Mouse (Mus musculus) urinary bladder, postnatal 14 days (tissue): ENCODE measurements at regions not wholly inside any gene's neighbourhood (a gene's known extent, or its start where the extent isn't known, plus 50 kb on each side); places are given as distances from the start of the nearest gene placed in this dataset.

ENCODE experiments used
- DNase-seq: peaks from one replicate; pipeline ENCODE4 v3.0.0; 2021; ENCODE audit warnings: low spot score

DNA sequence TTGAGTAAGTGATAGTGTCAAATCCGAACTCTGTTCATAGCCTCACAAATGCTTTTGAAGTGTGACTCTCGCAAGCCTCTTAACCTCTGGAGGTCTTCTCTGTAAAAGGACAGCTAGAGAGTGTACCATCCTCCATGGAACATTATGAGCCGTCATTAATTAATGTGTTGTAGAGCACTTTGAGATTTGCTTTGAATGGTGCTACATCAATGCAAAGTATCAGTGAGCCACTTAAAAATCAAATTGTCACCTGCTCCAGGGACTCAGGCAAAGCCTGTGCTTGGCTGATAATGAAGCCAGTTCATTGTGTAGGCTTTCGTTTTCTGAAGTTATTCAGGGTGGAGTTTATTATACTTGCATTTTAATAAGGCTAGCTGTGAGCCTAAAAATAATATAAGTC, 801.8 kb upstream of the B3galt2 start:
- DNase-seq, result no peak

DNA sequence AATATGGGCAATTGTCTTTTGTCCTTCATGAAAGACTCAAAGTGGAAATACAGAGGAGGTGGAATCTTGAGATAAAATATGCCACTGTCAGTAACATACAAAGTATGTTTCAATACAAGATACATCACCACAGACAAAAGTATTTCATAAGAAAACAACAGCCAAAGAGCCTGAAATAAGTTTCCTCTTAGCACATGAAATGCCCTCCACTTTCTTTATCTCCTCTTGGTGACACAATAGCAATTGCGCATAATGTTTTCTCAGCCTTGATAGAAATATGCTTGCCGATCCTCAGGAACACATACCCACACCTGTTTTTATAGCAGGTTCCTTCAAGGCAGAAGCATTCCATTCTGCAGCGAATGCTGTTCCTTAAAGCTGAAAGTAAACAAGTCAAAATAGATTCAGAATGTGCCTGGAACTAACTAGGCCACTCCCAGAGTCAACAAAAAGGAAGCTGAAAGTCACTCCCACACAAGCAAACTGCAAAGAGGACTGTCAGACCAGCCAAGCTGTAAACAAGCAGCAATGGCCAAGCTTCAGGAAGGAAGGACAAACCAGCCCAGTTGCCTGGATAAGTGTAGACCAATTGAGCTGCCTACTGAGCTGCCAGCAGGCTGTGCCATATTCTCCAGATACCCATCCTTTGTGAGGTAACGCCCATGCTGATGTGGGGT, 773.3 kb upstream of the B3galt2 start:
- peak; percentile 8 for DNase-seq

DNA sequence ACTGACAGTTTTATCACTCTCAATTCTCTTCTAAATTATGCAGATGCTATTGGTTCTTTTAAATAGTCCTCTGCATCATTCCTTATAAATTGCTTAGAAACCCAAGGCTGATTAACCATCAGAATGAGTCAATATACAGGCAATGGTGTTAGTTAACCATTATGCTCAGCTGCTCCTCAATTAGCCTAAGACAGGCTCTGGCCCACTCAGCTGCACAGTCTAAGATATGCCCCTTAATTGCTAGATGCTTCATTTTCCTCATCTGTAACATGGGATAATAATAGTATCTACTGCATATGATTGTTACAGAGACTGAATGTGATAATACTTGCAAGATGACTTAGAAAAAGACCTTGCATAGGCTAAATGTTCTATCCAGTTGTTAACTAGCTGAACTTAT, 748.6 kb upstream of the B3galt2 start:
- DNase-seq, result no peak

DNA sequence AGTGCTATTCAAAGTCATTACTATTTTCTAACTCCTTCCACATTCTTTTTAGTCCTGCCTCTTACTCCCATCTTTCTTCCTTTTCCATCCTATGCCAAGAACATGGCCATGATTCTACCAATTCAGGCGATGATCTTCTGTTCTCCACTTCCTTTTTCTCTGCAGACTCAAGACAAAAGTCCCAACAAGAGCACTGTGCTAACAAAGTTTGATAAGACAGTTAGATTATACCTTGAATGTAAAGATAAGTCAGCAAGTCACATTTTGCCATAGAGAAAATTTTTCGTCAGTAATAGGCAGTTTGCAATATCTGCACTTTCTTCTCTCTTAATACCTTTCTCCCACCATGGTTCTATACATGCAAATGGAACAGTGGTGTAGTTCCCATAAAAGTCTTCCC, 747.3 kb upstream of the B3galt2 start:
- no peak for DNase-seq

DNA sequence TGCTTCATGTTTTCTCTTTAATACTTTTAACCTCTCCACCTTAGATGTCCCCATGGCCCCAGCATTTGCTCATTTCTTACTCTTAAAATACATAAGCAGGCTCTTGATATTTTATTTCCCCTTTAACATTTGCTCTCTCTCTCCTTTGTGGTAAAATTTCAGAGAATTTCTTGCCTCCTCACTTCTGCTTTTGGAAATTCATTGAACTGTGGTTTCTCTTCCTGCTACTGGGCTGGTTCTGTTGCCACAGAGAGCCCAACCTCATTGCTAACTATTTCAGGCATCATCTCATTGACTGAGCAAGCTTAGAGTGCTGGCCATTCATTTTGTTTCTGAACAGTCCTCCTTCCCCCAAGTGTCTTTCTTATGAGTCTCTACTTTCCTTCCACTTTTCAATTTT, 746.3 kb upstream of the B3galt2 start:
- DNase-seq, result no peak

- DNase-seq, result no peak
Measured at GRCm38 (mm10) chr1:142895081-142895480, 745.4 kb upstream of the B3galt2 start.

- no peak for DNase-seq
Measured at GRCm38 (mm10) chr1:142909907-142910306, 730.6 kb upstream of the B3galt2 start.

DNA sequence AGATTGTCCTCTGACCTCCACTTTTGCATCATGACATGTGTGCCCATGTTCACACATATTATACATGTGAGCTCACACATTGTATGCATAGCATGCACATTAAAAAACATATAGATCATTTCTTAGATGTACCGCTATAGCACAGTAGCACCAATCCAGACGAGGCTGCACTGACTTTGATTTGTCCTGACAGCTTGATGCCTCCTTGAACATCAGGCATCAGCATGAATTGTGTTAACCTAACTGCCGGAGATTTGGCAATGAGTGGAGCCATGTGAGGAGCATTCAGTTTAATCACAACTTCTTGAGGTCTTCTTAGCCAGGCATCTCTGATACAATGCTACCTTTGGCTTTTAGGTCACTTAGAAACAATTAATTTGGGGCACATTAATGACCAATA, 683.8 kb upstream of the B3galt2 start:
- DNase-seq, result no peak

GRCm38 (mm10) chr1:142971475-142971874, 669.0 kb upstream of the B3galt2 start:
- DNase-seq, result no peak

- DNase-seq, result no peak
Measured at GRCm38 (mm10) chr1:142973387-142973786, 667.1 kb upstream of the B3galt2 start.

DNA sequence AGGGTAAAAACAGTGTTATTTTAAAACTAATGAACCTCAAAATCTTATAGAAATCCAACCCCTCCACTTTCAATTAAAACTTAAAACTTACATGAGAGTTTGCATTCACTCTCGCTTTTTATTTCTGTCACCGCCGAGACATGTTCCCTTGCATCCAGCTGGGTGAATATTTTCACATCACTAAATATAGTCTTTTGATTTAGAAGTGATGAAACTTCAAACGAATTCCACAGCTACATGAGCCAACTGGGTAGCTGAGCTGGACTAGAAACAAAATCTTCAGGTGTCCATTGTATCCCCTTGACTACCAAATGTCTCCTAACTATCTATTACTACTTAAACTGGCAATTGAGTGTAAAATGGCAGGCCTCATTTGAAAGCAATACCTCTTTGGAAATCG, 657.5 kb upstream of the B3galt2 start:
- no peak for DNase-seq

- DNase-seq, result no peak
Measured at GRCm38 (mm10) chr1:142983641-142984040, 656.8 kb upstream of the B3galt2 start.

- no peak for DNase-seq
Measured at GRCm38 (mm10) chr1:142985516-142985915, 654.9 kb upstream of the B3galt2 start.

DNA sequence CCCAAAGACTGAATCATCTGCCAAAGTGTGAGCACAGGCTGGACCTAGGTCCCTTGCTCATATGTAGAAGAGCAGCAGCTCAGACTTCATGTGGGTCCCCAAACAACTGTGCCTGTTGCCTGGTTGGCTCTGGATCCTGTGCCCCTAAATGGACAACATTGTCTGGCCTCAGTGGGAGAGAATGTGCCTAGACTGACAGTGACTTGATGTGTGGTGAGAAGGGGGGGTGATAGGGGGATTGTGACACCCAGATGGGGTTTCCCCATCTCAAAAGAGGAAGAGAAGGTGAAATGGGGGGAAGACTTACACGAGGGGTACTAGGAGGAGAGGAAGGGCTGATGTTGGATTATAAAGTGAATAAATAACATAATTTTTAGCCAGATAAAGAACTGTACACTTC, 640.2 kb upstream of the B3galt2 start:
- DNase-seq, result no peak

GRCm38 (mm10) chr1:143001112-143001511, 639.4 kb upstream of the B3galt2 start:
- no peak for DNase-seq

GRCm38 (mm10) chr1:143006045-143006444, 634.4 kb upstream of the B3galt2 start:
- DNase-seq, result no peak

GRCm38 (mm10) chr1:143019982-143020381, 620.5 kb upstream of the B3galt2 start:
- no peak for DNase-seq

GRCm38 (mm10) chr1:143053161-143053560, 587.3 kb upstream of the B3galt2 start:
- no peak for DNase-seq

DNA sequence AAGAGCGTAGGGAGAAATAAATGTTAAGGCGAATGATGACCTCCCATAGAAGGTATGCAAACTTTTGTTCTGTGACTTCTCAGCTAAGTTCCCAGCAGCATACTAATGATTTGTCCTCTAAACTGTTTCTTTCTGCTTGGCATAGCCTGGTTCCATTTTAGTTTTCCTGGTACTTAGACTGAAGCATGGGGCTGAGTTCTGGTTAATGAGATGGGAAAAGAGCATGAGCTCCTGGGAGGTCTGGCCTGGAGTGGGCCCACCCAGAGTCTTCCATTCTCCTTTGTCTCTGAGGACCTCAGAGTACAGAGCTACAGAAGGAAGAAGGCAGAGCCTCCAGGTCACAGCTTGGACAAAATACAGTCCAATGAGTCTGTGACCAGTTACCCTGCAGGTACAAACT, 586.9 kb upstream of the B3galt2 start:
- no peak for DNase-seq

DNA sequence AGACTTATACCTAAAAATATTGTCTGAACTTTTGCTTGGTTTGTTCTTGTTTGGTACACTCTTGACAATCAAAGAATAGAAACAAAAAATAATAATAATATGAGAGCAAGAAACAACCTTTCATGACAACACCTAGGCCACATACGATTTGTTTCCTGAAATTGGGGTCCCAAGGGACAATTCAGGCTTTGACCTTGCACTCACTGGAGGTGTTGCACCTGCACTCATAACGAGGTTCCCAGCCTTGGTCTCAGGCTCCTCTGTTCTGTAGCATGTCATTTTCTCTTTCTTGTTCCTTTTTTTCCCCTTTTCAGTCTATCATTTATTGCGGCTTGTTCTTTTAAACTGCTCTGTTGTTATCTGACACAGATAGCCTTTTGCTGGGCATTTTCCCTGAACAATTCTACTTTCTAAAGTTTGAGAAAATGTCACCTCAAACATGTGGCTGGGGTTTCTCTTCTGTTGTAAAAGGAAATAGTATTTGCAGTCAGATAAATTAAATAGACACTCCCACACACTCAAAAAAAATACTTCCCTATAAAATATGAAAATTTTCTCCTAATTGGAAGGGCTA, 585.9 kb upstream of the B3galt2 start:
- DNase-seq, result no peak

DNA sequence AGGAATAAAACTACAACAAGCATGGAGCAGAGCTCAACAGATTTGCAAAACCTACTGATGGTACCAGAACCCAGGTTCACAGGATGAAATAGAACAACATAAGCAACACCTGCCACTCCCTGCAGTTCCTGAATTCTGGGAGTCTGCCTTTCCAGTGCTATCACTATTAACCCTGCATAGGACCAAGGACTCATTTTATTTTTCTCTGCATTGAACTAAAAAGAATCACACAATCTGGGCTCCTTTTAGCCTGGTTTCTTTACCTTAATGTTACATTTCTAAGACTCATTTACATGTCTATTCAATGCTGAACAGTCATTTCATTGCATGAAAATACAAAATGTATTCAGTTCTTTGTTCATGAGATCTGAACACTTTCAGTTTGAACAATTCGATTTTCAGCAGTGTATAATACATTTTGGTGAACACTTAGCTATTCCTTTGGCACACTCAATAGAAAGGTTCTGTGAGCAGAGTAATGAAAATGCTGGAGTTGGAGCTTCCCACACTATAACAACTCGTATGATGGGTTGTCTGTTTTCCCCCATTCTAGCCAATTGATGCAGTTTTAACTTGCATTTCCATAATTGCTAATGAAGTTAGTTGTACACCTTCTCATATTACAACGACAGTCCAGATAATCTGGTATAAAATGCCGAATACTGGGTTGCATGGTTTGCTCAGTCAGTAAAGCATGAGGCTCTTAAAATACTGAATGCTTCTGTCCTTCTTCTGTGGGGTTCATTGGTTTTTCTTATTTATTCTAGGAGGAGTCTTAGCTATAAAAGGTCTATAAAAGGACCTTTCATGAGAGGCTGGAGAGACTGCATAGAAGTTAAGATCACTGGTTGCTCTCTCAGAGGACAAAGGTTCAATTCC, 579.5 kb upstream of the B3galt2 start:
- DNase-seq, result no peak

DNA sequence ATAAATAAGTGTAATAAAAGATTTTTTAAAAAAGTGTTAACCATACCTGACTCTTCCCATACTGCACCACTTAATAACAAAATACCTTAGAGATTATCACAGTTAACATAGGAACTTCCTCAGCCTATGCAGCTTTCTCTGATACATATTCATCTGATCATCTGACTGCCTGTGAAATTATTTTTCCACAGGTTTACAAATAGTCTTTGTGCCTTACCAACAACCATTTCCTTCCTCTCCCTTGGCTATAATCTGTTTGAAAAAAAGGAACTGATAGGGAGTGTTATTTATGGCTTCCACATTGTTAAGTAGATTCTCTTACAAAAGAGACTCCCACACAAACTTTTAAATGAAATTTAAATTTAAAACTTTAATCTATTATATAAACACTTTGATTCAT, 575.0 kb upstream of the B3galt2 start:
- DNase-seq, result no peak

DNA sequence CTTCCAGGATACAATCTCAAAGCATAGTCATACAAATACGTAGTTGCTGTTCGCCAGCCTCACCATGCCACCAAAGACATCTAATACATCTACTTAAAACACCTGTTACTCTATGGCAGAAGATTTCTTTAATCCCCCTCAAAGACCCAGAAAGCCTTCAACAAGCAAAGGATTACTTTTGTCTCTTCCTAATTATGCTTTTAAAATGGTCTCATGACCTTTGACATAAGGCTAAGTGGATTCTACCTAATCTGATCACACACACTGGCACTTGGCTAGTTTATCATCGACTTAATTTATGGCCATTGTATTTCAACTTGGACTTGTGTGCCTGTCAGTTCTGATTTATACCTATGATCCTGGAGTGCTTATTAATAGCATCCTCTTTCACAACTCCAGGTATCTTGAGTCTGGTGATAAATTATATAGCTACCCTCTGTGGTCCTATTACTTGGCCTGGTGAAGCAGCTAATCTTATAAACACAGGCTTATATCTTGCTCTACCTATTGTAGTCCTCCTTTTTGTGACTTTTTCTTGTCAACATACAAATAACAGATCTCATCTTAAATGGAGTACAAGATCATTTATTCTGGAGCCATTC, 568.6 kb upstream of the B3galt2 start:
- DNase-seq, result no peak
